ENCODE assay signal across 15 mouse cellular contexts in the genomic region with DNA sequence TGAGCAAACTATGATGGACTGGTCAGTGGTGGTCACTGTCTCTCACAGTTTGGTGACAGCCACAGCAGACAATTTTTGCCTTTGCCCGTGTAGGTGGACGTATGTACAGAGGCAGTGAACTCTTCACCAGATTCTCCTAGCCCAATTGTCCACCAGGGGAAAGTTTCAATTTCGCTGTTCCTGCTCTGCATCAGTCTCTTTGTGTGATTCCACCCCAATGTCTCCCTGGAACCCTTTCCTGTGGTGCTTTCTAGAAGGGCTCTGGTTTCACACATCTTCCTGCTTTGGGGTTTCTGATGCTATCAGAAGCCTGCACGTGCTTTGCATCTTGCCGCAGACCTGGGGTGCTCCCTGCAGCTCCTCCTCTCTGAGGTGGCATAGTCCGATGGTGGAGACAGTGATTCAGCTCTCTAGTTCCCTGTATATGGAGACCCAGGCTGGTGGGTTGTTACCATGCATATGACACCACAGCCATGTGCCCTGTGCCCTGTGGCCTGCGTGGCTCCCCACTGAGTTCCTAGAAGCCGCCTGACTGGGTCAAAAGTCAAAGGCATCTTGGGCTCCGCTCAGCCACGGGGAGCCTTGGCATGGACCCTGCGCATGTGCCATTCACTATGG. TPM values are rescaled to one million over a fixed set of nuclear protein-coding genes. Genes with fewer than 3 reads are reported as not detected.
A peak's percentile ranks its signal among the peaks of the same experiment; 100 is the strongest.
DNase-seq lines count a peak whose midpoint lies in the region; ATAC-seq and TF ChIP-seq lines count a peak whose summit lies in the region.
"Had no signal": no experiment of that assay in that cellular context is flagged by ENCODE, and none has a peak within 500 bp of the region (broad histone marks: within the 10 kb centered on the region; RNA-seq: fewer than 3 reads in every experiment).

No protein-coding gene starts in this region.

- intact Hi-C loops in left cerebral cortex, postnatal 4 days (cut with DNase I): no loop called here

- DNase-seq in thymus, adult 2 months: peak; percentile 37
- no peak for DNase-seq in thymus, adult 18-20 months
- peak; percentile 47 for DNase-seq in thymus, postnatal 4 days
- DNase-seq in left cerebral cortex, postnatal 4 days: no peak
- no peak for DNase-seq in MN1 (ENCODE audit: low spot score)
- DNase-seq: right cerebral cortex, adult 18-20 months had no signal

- H3K9me3 ChIP-seq in forebrain, embryonic 16.5 days (ENCODE audit: control insufficient read depth, low read length): no peaks in the 10 kb centered on the region
- H3K9me3 ChIP-seq: forebrain, embryonic 12.5 days; heart, embryonic 12.5 days; hindbrain, embryonic 13.5 days; kidney, embryonic 15.5 days; liver, embryonic 12.5 days; neural tube, embryonic 15.5 days had no signal

- no peak overlapping the region for H3K9ac ChIP-seq in forebrain, embryonic 16.5 days (replicated peaks; ENCODE audit: low read depth, low read length)
- H3K9ac ChIP-seq: forebrain, embryonic 12.5 days; heart, embryonic 12.5 days; hindbrain, embryonic 13.5 days; kidney, embryonic 15.5 days; liver, embryonic 12.5 days; neural tube, embryonic 15.5 days had no signal

- TF ChIP-seq CTCF in thymus, adult 2 months (IDR thresholded peaks at IDR 0.05; ENCODE audit: borderline replicate concordance, control insufficient read depth, extremely low read depth, insufficient read depth, low read length, poor library complexity): no peak

- ATAC-seq in megakaryocyte progenitor cell, adult 5-6 weeks (replicated peaks; ENCODE audit: poor library complexity): peak; percentile 74
- no peak for ATAC-seq in forebrain, embryonic 16.5 days
- ATAC-seq: liver, embryonic 12.5 days had no signal

- H3K27ac ChIP-seq in thymus, adult 2 months (ENCODE audit: control insufficient read depth, insufficient read depth, low read length): no peak overlapping the region
- H3K27ac ChIP-seq in brown adipose tissue, adult 24 weeks (replicated peaks; ENCODE audit: low read depth, low read length): peak overlapping the region; percentile 93
- no peak overlapping the region for H3K27ac ChIP-seq in forebrain, embryonic 16.5 days (ENCODE audit: low read length)
- H3K27ac ChIP-seq: forebrain, embryonic 12.5 days; hindbrain, embryonic 13.5 days; kidney, embryonic 15.5 days; liver, embryonic 12.5 days; neural tube, embryonic 15.5 days had no signal

- 21% methylated on average over 11 of the region's 11 CpGs for WGBS in thymus, adult 2 months
- WGBS in forebrain, embryonic 16.5 days: 83% methylated on average over 11 of the region's 11 CpGs

- no peak for TF ChIP-seq POLR2A in thymus, adult 2 months (IDR thresholded peaks at IDR 0.05; ENCODE audit: control insufficient read depth, extremely low read depth, insufficient read depth, low read length, poor library complexity)

- no peak overlapping the region for H3K4me3 ChIP-seq in thymus, adult 2 months (ENCODE audit: control insufficient read depth, insufficient read depth, low read length)
- no peak overlapping the region for H3K4me3 ChIP-seq in brown adipose tissue, adult 24 weeks (ENCODE audit: insufficient read depth, low read depth, low read length)
- no peak overlapping the region for H3K4me3 ChIP-seq in forebrain, embryonic 16.5 days (replicated peaks; ENCODE audit: low read length)
- H3K4me3 ChIP-seq: forebrain, embryonic 12.5 days; heart, embryonic 12.5 days; hindbrain, embryonic 13.5 days; kidney, embryonic 15.5 days; liver, embryonic 12.5 days; neural tube, embryonic 15.5 days had no signal

- H3K4me1 ChIP-seq in thymus, adult 2 months (replicated peaks; ENCODE audit: control insufficient read depth, insufficient read depth, low read length): peaks cover 18% of the 10 kb centered on the region; the same call in 1 of the 2 replicates
- H3K4me1 ChIP-seq in brown adipose tissue, adult 24 weeks (ENCODE audit: control insufficient read depth, insufficient read depth, insufficient read length, low read length): peaks cover 13% of the 10 kb centered on the region
- H3K4me1 ChIP-seq in forebrain, embryonic 16.5 days (replicated peaks; ENCODE audit: control insufficient read depth, insufficient read depth, low read length): 0 out of 2 replicates have a peak, but pooled peaks cover 3% of the 10 kb centered on the region
- H3K4me1 ChIP-seq: heart, embryonic 12.5 days had no signal

- no peaks in the 10 kb centered on the region for H3K27me3 ChIP-seq in thymus, adult 2 months (ENCODE audit: control insufficient read depth, insufficient read depth, low read length)
- H3K27me3 ChIP-seq in forebrain, embryonic 16.5 days (replicated peaks; ENCODE audit: control insufficient read depth, insufficient read depth, low read length): no peaks in the 10 kb centered on the region
- H3K27me3 ChIP-seq: forebrain, embryonic 12.5 days; neural tube, embryonic 15.5 days had no signal

- H3K4me2 ChIP-seq in forebrain, embryonic 16.5 days (ENCODE audit: low read length): no peak overlapping the region
- H3K4me2 ChIP-seq: forebrain, embryonic 12.5 days; heart, embryonic 12.5 days; hindbrain, embryonic 13.5 days; kidney, embryonic 15.5 days; liver, embryonic 12.5 days; neural tube, embryonic 15.5 days had no signal

- no peaks in the 10 kb centered on the region for H3K36me3 ChIP-seq in thymus, adult 2 months (ENCODE audit: control insufficient read depth, insufficient read depth, low read length)
- H3K36me3 ChIP-seq in forebrain, embryonic 16.5 days (ENCODE audit: control insufficient read depth, insufficient read depth): no peaks in the 10 kb centered on the region
- H3K36me3 ChIP-seq: forebrain, embryonic 12.5 days; heart, embryonic 12.5 days; hindbrain, embryonic 13.5 days; kidney, embryonic 15.5 days; liver, embryonic 12.5 days; neural tube, embryonic 15.5 days had no signal

RNA-seq across cellular contexts. Expression of a gene that starts 34.1 kb away (rescaled TPM):
- polyA plus RNA-seq in thymus, adult 2 months (2012; rRNA removed): 209 and 215 TPM in 2 replicates
- 12.7 and 19.3 TPM in 2 replicates for polyA plus RNA-seq in brown adipose tissue, adult 24 weeks (2012; ENCODE audit: insufficient read depth, insufficient read length, missing spikeins)
- 15.5 and 18.0 TPM in 2 replicates for total RNA-seq in megakaryocyte progenitor cell, adult 5-6 weeks (2015)
- 18.4 and 20.0 TPM in 2 replicates for total RNA-seq in megakaryocyte progenitor cell, adult 5-6 weeks (2017)
- total RNA-seq in left cerebral cortex, postnatal 4 days (2021): 10 to 100 TPM; 37.6 to 39.2 TPM
- polyA plus RNA-seq in forebrain, embryonic 16.5 days (2015; fragmentation: Nextera tagmentation; extraction: Ambion mirVana): 30.2 and 30.6 TPM in 2 replicates

RNA-seq across cellular contexts. Expression of a gene that starts 35.0 kb away (rescaled TPM):
- 69.6 and 135 TPM in 2 replicates for polyA plus RNA-seq in thymus, adult 2 months (2012; rRNA removed)
- 226 and 227 TPM in 2 replicates for polyA plus RNA-seq in brown adipose tissue, adult 24 weeks (2012; ENCODE audit: insufficient read depth, insufficient read length, missing spikeins)
- 19.6 and 22.4 TPM in 2 replicates for total RNA-seq in megakaryocyte progenitor cell, adult 5-6 weeks (2015)
- 15.6 and 16.3 TPM in 2 replicates for total RNA-seq in megakaryocyte progenitor cell, adult 5-6 weeks (2017)
- 1 to 10 TPM; 3.8 to 5.5 TPM for total RNA-seq in left cerebral cortex, postnatal 4 days (2021)
- polyA plus RNA-seq in forebrain, embryonic 16.5 days (2015; fragmentation: Nextera tagmentation; extraction: Ambion mirVana): 0.32 and 0.56 TPM in 2 replicates

Comparison
In these comparisons a context has a peak if more than half of its experiments do, and no peak if none do; other contexts are left out.
1. DNase-seq: peak in thymus, adult 2 months (single experiment) and thymus, postnatal 4 days (single experiment); none in thymus, adult 18-20 months (0 of 2), left cerebral cortex, postnatal 4 days (single experiment) and MN1 (single experiment).
2. RNA of a gene that starts 35.0 kb away (polyA plus RNA-seq): 226 to 227 TPM in brown adipose tissue, adult 24 weeks and 69.6 to 135 TPM in thymus, adult 2 months; 0.32 to 0.56 TPM in forebrain, embryonic 16.5 days; every median in the first group is over 10 times any median in the second.